Mouse (Mus musculus): Measurements from ENCODE around the gene Eapp.
"Not testable (repeated sequence)": the region's sequence is repeated elsewhere in the genome, so short reads cannot be mapped to it uniquely, and the experiment has no call there.

Eapp gene

GRCm38 (mm10) chr12:54676709-54677108, 19.0 kb downstream of the Eapp start:
- no peak for DNase-seq

GRCm38 (mm10) chr12:54675396-54675795, 20.3 kb downstream of the Eapp start:
- no peak for DNase-seq

DNA sequence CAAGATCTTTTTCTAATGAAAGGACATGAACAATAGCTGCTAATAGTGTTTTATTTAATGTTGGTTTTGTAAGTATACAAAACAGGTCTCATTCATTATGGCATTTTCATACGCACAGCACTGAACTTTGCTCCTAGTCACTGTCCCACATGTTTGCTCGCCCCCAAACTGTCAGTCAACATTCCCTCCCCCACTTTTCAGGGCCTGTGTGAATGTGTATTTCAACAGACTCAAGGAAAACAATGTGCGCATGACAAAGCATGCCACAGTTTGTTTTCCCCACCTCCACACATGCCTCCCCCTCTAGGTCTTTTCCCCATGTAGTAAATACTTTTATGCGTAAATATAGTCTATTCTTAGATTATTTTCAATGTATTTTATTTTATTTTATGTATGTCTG, 24.4 kb downstream of the Eapp start:
- DNase-seq, result no peak

GRCm38 (mm10) chr12:54668141-54668540, 27.6 kb downstream of the Eapp start:
- DNase-seq, result no peak

DNA sequence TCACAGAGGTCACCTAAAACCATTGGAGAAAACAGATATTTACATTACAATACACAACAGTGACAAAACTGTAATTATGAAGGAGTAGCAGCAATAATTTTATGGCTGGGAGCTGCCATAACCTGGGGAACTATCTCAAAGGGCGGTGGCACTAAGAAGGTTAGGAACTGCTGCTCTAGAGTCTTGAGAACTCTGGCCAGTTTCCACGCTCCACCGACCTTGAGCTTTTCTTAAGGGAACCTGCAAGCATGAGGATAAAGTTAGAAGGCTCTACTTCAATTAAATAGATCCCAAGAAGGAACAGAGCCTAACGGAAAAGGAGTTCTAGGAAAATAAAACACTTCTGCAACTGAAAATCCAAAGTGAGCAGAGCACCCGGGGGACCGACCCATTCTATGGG, 30.2 kb downstream of the Eapp start:
- no peak for DNase-seq

- DNase-seq, result not testable (repeated sequence)
Observed at GRCm38 (mm10) chr12:54661470-54661869, 34.2 kb downstream of the Eapp start.

GRCm38 (mm10) chr12:54659901-54660300, 35.8 kb downstream of the Eapp start:
- DNase-seq, result no peak

GRCm38 (mm10) chr12:54658425-54659092, 37.1 kb downstream of the Eapp start:
- DNase-seq, result no peak

GRCm38 (mm10) chr12:54657951-54658350, 37.7 kb downstream of the Eapp start:
- DNase-seq, result no peak

DNA sequence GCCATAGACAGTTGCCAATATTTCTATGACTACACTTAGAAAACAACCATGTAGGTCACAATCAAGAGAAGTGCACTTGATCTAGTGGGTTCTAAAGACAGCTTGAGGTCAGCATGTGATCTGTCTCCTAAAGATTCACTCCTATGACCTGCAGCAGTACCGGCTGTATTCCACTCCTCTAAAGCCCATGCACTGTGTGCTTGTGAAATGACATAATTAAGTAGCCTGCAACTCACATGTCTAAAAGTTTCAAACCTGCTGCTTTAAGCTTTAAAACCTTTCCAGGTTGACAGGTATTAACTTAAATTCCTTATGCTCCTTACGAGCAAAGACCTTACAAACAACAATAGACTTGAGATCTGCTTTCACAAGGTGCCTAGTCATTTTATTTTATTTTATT, 38.5 kb downstream of the Eapp start:
- no peak for DNase-seq

- peak; percentile 97 to 98 for DNase-seq
Observed at GRCm38 (mm10) chr12:54656396-54657171, 39.1 kb downstream of the Eapp start, which contains the start of gene Sptssa. Sptssa (minus strand) TSS chr12:54656573.

DNA sequence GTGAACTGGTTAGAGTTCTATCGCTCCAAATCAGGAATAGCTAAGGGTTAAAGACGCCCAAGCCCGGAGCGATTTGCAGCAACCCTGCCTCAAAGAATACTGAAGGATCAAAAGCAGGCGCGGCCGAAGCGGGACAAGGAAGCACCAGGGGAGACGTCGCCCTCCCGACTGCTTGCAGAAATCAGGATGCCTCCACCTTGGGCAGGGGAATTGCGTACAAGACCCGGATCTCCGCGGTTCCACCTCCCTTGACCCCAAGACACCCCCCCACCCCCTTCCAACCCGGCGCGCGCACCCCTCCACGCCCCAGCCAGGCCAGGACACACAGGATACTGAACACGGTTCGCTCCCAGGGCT, 39.7 kb downstream of the Eapp start:
- no peak for DNase-seq

DNA sequence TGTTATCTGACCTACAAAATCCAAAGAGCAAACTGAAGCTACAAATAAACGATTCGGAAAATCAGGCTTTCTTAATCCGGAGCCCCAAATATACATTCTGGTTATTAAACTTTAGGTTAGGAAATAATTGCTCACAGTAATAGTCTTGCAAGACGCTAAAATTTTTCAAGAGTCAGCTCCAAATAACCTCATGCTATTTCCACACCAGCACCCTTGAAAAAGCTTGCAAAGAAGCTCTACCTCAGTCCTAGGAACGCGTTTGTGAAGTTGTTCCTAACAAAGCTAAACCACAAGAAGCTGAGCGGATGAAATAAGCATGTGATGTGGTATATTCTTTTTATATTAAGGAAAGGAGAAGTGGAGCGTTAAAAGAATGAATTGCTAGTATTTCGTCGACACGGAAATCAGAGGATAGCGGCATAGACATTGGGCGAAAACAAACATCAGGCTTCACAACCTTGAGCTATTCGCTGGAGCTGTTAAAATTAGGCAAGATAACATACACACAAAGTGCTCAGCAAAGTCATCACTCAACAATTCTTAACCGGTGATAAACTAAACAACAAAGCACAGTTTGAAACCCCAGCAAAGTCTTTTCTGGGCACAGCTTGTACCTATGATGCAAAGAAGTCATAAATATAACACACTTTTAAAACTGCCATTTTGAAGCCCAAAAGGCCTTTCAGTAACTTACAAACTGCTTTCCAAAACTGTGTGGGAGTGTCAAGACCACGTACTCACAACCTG, 40.2 kb downstream of the Eapp start:
- DNase-seq, result no peak

GRCm38 (mm10) chr12:54654741-54655140, 41.0 kb downstream of the Eapp start:
- DNase-seq, result no peak

- DNase-seq, result peak in 1 of 2 experiments; percentile 36
Observed at GRCm38 (mm10) chr12:54654141-54654540, 41.6 kb downstream of the Eapp start.

- DNase-seq, result no peak
Observed at GRCm38 (mm10) chr12:54652346-54652745, 43.4 kb downstream of the Eapp start.

DNA sequence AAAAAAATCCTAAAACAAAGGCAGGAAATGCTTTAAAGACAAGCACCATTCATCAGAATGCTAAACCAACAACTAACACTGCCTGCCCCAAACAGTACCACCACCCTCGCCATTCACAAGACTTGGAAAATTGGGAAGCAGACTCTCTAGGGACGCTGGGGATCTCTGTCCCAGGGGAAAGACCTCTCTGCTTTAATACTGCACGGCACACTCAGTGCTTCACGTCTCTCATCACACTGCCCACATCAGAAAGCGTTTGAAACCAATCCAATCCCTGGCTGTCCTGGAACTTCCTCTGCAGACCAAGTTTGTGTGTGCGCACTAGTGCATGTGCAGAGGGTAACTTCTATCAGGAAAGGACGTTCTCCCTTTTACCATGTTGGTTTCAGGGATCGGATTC, 43.9 kb downstream of the Eapp start:
- no peak for DNase-seq

GRCm38 (mm10) chr12:54651158-54651557, 44.5 kb downstream of the Eapp start:
- DNase-seq, result no peak

GRCm38 (mm10) chr12:54644947-54645346, 50.8 kb downstream of the Eapp start:
- DNase-seq, result no peak

DNA sequence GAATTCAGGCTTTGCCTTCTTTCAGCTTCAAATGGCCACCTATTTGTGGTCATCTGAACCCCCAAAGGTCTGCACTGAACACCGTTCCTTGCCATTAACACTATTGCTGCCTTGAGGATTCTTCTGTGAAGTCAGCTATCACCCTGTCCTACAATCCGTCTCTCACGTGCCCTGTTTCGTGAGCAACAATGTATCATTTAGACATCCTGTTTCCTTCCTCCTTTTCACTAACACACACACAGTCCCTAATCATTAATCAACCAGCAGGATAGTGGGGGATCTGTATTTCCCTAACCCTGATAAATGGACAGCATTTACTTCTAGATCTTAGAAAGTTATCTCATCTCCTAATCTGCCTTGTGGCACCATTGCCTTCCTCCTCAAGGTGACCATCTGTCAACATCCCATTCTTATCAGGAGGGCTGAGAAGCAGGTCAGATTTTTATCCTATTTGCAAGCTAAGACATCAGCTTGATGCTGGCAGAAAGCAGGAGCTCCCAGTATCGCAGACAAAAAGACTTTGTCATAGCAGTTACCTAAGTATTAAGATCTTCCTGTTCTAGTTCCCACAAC, 52.3 kb downstream of the Eapp start:
- DNase-seq, result no peak

DNA sequence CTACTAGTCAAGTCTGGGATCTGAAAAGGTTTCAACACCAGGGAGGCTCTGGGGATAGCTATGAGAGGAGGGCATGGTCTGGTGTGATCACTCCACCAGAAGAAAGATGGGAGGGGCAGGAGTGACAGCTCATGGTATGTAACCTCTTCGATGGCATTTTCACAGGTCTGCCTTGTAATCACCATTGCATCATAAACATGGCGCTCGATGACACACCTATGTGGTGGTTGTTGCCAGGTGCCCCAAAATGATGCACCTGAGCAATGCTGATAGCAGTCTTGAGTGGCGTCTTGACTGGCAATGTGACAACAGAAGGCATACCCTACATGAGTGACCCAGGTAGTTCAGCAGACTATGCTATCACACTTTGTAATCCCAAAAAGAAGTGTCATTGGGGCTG, 54.3 kb downstream of the Eapp start:
- no peak for DNase-seq

DNA sequence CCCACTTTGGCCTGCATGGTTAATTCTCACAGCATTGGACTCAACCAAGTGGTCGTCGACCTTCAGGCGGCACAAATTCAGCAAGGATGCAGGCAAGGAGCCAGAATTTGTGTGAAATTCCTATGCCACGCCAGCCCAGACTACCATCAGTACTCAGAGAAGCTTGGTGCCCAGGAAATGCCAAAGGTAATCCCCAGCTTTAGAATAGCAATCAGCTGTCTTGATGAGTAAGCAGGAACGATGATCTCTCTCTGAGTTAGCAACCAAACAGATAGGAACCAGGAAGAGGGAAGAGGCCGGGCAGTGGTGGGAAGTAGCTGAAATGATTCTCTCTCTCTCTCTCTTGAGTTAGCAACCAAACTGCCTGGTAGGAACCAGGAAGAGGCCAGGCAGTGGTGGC, 55.4 kb downstream of the Eapp start:
- no peak for DNase-seq

DNA sequence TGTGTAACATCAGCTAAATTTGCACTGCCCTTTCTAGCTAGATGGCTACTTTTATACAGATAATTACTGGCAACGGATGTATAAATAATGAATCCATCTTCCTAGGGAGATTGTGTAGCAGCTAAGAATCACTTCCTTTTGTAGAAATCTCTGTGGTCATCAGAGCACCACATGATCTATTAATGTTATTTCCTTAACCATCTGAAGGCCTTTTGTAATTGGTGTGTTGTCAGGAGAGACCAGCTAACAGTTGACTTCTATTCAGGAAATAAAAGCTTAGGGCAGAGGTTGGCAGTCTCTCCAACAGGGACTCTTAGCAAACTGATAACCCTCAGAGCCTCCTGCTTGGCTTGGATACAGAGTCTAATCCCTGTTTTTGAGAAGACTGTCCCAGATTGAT, 58.7 kb downstream of the Eapp start:
- DNase-seq, result no peak

Measured in cerebellum, postnatal 25 days (tissue).